8 mouse cellular contexts compared by ENCODE assay signal in genomic region chr2:164862179-164862861, GRCm38 (mm10). TPM values are rescaled to one million over a fixed set of nuclear protein-coding genes. Genes with fewer than 3 reads are reported as not detected.
A peak's percentile ranks its signal among the peaks of the same experiment; 100 is the strongest.
DNase-seq lines count a peak whose midpoint lies in the region; TF ChIP-seq lines count a peak whose summit lies in the region.

No protein-coding gene starts in this region.

- intact Hi-C loops in heart, postnatal 36 days (cut with DNase I) = no loop called here
- intact Hi-C loops in left cerebral cortex, postnatal 14 days (cut with DNase I) = no loop called here

- H3K4me1 ChIP-seq in heart, embryonic 10.5 days = peaks cover 36% of the 10 kb centered on the region
- H3K4me1 ChIP-seq in embryonic fibroblast, embryonic 13.5 days (ENCODE audit: control insufficient read depth, insufficient read depth, low read length) = peaks cover 12% of the 10 kb centered on the region

- peak; percentile 98 for DNase-seq in heart, adult 11 months
- DNase-seq in heart, embryonic 10.5 days (ENCODE audit: low spot score) = no peak
- DNase-seq in ES-CJ7 (ENCODE audit: low read depth, low spot score) = peak; percentile 41
- peak; percentile 66 to 70 for DNase-seq in heart, postnatal 36 days
- DNase-seq in lung, postnatal 14 days = peak; percentile 85
- no peak for DNase-seq in left cerebral cortex, postnatal 14 days (ENCODE audit: low spot score in 2 of 2)
- no peak for DNase-seq in c-Kit-positive CD71-positive TER-119-positive erythroid progenitor cells, embryonic 14.5 days (ENCODE audit: low spot score)

- no peak overlapping the region for H3K4me3 ChIP-seq in heart, embryonic 10.5 days
- H3K4me3 ChIP-seq in embryonic fibroblast, embryonic 13.5 days (ENCODE audit: insufficient read depth, low read length) = no peak overlapping the region

- no peaks in the 10 kb centered on the region for H3K36me3 ChIP-seq in heart, embryonic 10.5 days

- no peaks in the 10 kb centered on the region for H3K9me3 ChIP-seq in heart, embryonic 10.5 days

- peaks cover 27% of the 10 kb centered on the region for H3K27me3 ChIP-seq in heart, embryonic 10.5 days (ENCODE audit: insufficient read depth, poor library complexity, severe bottlenecking)

- no peak for TF ChIP-seq CTCF in embryonic fibroblast, embryonic 13.5 days (IDR thresholded peaks at IDR 0.05; ENCODE audit: borderline replicate concordance, insufficient read depth, low read length)

- H3K27ac ChIP-seq in heart, embryonic 10.5 days = no peak overlapping the region
- H3K27ac ChIP-seq in embryonic fibroblast, embryonic 13.5 days (ENCODE audit: insufficient read depth, low read length) = peak overlapping the region; percentile 29; the same call in 1 of the 2 replicates

- no peak for TF ChIP-seq POLR2A in embryonic fibroblast, embryonic 13.5 days (IDR thresholded peaks at IDR 0.05; ENCODE audit: low read depth, low read length)

- WGBS in heart, embryonic 10.5 days = 53% methylated on average over 9 of the region's 9 CpGs

RNA-seq across cellular contexts. Expression of gene Pltp, which starts 4.8 kb away (rescaled TPM):
- polyA plus RNA-seq in heart, embryonic 10.5 days (2016; fragmentation: Nextera tagmentation; extraction: Ambion mirVana) = 8.1 and 12.6 TPM in 2 replicates
- polyA plus RNA-seq in embryonic fibroblast, embryonic 13.5 days (2011; ENCODE audit: insufficient read length, low read depth, missing spikeins) = 26.5 and 39.5 TPM in 2 replicates
- 10 to 100 TPM; 40.3 to 46.3 TPM for total RNA-seq in heart, postnatal 36 days (2021)
- 10 to 100 TPM; 86.5 to 92.3 TPM for total RNA-seq in left cerebral cortex, postnatal 14 days (2021)

RNA-seq across cellular contexts. Expression of gene Pcif1, which starts 16.8 kb away (rescaled TPM):
- 57.9 and 61.5 TPM in 2 replicates for polyA plus RNA-seq in heart, embryonic 10.5 days (2016; fragmentation: Nextera tagmentation; extraction: Ambion mirVana)
- polyA plus RNA-seq in embryonic fibroblast, embryonic 13.5 days (2011; ENCODE audit: insufficient read length, low read depth, missing spikeins) = 18.2 and 18.3 TPM in 2 replicates
- 10 to 100 TPM; 34.1 to 34.5 TPM for total RNA-seq in heart, postnatal 36 days (2021)
- total RNA-seq in left cerebral cortex, postnatal 14 days (2021) = 10 to 100 TPM; 38.7 to 41.4 TPM

RNA-seq across cellular contexts. Expression of gene Neurl2, which starts 29.1 kb away (rescaled TPM):
- polyA plus RNA-seq in heart, embryonic 10.5 days (2016; fragmentation: Nextera tagmentation; extraction: Ambion mirVana) = 28.2 and 55.0 TPM in 2 replicates
- 5.0 and 7.4 TPM in 2 replicates for polyA plus RNA-seq in embryonic fibroblast, embryonic 13.5 days (2011; ENCODE audit: insufficient read length, low read depth, missing spikeins)
- total RNA-seq in heart, postnatal 36 days (2021) = 10 to 100 TPM; 46.2 to 51.4 TPM
- total RNA-seq in left cerebral cortex, postnatal 14 days (2021) = 1 to 10 TPM; 3.6 to 4.5 TPM

RNA-seq across cellular contexts. Expression of gene Ctsa, which starts 29.6 kb away (rescaled TPM):
- polyA plus RNA-seq in heart, embryonic 10.5 days (2016; fragmentation: Nextera tagmentation; extraction: Ambion mirVana) = 138 and 149 TPM in 2 replicates
- polyA plus RNA-seq in embryonic fibroblast, embryonic 13.5 days (2011; ENCODE audit: insufficient read length, low read depth, missing spikeins) = 250 and 288 TPM in 2 replicates
- 100 to 1,000 TPM; 103 to 106 TPM for total RNA-seq in heart, postnatal 36 days (2021)
- total RNA-seq in left cerebral cortex, postnatal 14 days (2021) = 10 to 100 TPM; 88.4 to 91.6 TPM

RNA-seq across cellular contexts. Expression of gene Spata25, which starts 34.0 kb away (rescaled TPM):
- polyA plus RNA-seq in heart, embryonic 10.5 days (2016; fragmentation: Nextera tagmentation; extraction: Ambion mirVana) = 0.38 TPM in 1 of 2 replicates, not detected in the other
- not detected in 2 replicates for polyA plus RNA-seq in embryonic fibroblast, embryonic 13.5 days (2011; ENCODE audit: insufficient read length, low read depth, missing spikeins)
- under 1 TPM; 0.46 to 0.78 TPM for total RNA-seq in heart, postnatal 36 days (2021)
- not detected for total RNA-seq in left cerebral cortex, postnatal 14 days (2021)

Comparison
In these comparisons a context has a peak if more than half of its experiments do, and no peak if none do; other contexts are left out.
1. DNase-seq: peak in heart, adult 11 months (single experiment), ES-CJ7 (single experiment), heart, postnatal 36 days (2 of 2) and lung, postnatal 14 days (single experiment); none in heart, embryonic 10.5 days (single experiment), left cerebral cortex, postnatal 14 days (0 of 2) and c-Kit-positive CD71-positive TER-119-positive erythroid progenitor cells, embryonic 14.5 days (single experiment).
2. RNA of gene Neurl2, which starts 29.1 kb away (total RNA-seq): 46.2 to 51.4 TPM in heart, postnatal 36 days; 3.6 to 4.5 TPM in left cerebral cortex, postnatal 14 days; every median in the first group is over 4 times any median in the second.